Mouse (Mus musculus): Measurements from ENCODE around the gene Tiam1.

The Tiam1 gene

GRCm38 (mm10) chr16:90051051-90051450 is 92.5 kb downstream of the Tiam1 start:
- no peak for ATAC-seq (ENCODE audit: low TSS enrichment)

DNA sequence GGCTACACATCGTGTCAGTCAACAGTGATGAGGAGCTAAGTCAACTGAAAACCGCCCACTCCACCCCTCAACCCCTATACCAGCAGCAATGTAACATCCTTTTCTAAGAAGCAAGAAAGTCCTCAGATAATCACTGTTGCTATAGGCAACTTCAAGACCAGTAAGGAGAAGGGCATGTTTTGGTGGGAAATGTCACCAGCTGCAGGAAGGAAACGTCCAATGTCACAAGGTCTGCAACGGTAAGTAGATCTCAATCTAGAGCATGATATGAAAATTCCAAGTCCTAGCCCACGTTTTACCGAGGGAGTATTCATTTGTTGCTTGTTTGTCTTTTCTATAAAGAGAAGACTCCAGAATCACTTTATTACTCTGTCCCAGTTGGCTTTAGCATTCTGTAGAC is 95.7 kb downstream of the Tiam1 start:
- no peak for ATAC-seq (ENCODE audit: low TSS enrichment)

- ATAC-seq (ENCODE audit: low TSS enrichment) = peak; percentile 21; the same call in 1 of the 2 replicates
These were observed 96.9 kb downstream of the Tiam1 start for GRCm38 (mm10) chr16:90046494-90047158.

GRCm38 (mm10) chr16:90045611-90046010 is 98.0 kb downstream of the Tiam1 start:
- ATAC-seq (ENCODE audit: low TSS enrichment) = no peak

DNA sequence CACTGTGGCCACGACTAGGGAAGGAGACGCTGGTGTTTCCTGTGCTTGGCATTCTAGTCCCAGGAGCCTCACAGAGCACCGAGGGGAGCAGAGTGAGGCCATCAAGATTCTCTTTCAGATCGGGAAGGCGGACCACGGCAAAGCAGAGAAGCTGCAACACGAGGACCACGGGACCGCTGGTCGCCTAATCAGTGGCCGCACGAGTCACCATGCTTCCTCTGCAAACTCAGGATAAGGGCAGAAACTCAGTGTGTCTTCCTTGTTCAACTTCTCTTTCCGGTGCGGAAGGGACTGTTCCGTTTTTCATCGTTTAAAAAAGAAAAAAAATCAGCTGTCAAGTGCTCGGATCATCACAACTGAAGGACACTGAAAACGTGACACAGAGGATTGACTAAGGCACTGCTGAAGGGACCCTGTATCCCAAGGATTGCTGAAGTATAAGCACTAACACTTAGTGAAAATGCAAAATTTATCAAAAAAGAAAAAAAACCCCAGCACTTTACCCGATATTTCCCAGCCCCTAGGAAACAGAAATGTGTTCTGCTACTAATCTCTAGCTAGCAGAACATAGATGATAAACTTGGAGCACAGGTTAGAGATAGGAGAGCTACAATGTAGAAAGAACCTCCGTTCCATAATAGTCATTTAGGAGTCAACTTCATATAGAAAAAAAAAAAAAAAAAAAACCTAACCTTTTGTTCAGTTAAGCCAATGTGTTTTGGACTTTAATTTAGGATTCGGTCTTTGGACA is 99.4 kb downstream of the Tiam1 start:
- no peak for ATAC-seq (ENCODE audit: low TSS enrichment)

GRCm38 (mm10) chr16:90042874-90043273 is 100.7 kb downstream of the Tiam1 start:
- peak; percentile 69 for ATAC-seq (ENCODE audit: low TSS enrichment)

DNA sequence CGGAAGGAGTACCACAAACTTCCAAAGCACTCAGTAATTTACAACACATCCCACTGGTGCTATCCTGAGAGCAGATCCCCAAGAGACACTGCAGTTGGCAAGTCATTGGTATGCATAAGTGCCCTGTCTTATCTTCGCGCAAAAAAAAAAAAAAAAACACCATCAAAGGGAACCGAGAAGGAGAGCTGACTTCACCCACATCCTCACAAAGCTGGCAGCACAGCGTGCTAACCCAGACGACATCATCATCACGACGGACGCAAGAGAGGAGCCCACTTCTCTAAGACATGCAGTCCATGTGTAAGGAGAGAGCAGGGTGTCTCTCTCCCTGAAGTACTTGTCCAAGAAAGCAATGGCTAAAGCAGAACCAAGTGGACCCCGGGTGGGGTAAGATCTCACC is 101.2 kb downstream of the Tiam1 start:
- ATAC-seq (ENCODE audit: low TSS enrichment) = peak; percentile 25; the same call in 1 of the 2 replicates

DNA sequence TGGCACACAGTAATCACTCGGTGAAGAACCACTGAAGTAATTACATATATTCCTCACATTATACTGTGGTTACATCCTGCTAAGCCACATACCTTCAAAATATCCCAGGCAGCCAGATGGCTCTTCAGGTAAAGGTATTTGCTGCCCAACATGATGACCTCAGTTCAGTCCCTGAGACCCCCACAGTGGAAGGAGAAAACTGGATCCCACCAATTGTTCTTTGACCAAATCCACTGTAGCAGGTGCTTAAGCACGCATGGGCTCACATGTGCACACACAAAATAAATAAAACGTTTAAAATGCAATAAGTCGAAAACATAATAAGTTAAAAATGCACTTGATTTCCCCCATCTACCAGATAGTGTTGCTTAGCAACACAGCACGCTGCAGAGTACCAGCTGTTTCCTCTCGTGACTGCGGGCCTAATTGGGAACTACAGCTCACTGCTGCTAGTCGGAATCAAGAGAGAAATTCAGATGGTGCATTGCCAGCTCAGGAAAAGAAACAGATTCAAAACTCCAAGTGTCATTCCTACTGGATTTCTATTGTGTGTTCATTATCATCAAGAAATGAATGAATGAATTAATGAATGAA is 102.7 kb downstream of the Tiam1 start:
- peak; percentile 76 for ATAC-seq (ENCODE audit: low TSS enrichment)

DNA sequence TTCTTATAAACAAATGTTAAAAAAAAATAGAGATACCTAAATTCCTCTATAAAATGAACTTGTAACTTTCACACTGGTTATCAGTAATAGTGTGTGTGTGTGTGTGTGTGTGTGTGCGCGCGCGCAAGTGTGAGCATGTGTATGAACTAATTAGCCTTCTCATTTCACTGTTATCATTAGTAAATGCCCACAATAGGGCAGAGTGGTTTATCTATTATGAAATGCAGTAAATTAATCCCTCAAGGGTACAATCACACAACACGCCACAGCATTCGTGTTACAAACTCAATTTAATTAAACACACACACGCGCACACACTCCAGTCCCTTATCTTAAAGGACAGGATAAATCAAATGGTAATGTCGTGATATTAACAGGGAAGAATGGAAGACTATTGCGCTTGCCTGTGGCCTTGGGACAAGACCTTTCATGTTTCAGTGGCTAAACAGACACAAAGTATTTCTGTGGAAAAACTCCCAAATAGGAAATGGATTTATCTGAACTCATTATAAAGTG is 107.9 kb downstream of the Tiam1 start:
- ATAC-seq (ENCODE audit: low TSS enrichment) = no peak

GRCm38 (mm10) chr16:90030355-90030754 is 113.2 kb downstream of the Tiam1 start:
- no peak for ATAC-seq (ENCODE audit: low TSS enrichment)

DNA sequence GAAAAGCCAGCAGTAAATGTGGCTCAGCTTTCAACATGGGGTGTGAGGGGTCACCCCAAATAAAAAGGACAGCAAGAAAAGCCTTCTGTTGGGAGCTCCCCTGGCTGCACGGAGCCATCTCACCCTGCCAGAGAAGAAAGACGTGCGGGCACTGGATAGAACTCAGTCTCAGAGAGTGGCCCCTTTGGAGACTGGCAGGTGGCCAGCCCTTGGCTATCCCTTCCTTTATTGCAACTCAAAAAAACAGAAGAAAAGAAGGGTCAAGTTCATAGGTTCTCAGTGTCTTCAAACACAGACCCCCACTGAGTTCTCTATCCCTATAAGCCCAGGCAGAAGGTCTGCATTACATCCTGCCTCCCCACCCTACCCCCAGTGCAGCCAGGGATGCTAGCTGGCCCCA is 115.7 kb downstream of the Tiam1 start:
- ATAC-seq (ENCODE audit: low TSS enrichment) = no peak

GRCm38 (mm10) chr16:90025526-90026172 is 117.9 kb downstream of the Tiam1 start:
- no peak for ATAC-seq (ENCODE audit: low TSS enrichment)

- no peak for ATAC-seq (ENCODE audit: low TSS enrichment)
These were observed 119.9 kb downstream of the Tiam1 start for GRCm38 (mm10) chr16:90023665-90024010.

DNA sequence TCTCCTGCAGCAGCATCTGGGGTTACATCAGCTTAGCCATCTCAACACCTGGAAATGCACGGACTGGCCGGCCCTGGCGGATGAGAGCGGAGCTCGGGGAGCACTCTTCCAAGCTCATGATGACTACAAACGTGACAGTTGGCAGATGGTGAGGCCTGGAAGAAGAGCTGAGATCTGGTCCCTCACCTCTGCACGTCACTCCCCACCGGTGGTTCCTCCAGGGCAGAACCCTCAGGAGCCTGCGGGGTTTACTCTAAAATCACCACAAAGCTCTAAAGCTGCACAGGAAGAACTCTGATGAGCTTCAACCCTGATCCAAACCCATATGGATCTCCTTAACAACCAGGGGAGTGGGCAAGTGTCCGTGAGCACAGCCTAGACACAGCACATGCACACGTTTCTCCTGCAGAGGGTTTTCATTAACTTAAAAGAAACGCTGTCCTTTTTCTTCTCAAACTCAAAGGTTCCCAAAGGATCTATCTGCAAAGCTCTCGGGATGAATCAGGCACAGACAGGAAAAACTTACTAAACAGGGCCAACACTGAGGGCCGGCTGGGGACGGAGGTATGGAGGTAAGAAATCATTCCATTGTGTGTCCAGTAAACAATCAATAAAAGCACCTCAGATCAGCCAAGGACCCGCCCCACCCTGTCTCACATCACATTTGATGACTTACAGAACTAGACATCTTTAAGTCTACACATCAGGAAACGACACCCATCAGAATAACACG is 120.5 kb downstream of the Tiam1 start:
- no peak for ATAC-seq (ENCODE audit: low TSS enrichment)

DNA sequence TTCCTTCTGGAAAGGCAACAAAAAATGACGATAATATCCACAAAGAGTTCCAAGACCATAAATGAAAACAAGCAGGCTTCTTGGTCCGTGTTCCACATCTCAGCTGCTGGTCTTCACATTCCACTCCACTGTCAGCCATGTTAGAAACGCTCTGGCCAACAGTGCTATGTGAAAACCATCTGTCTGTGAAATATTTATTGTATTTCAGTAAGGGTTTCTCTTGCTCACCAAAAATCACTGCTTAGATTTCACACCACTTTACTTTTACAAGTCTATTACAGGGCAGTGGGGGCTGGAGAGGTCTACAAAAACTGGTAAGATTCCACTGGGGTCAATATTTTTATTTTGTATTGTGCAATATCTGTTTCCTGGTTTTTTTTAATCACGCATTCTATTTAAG is 127.5 kb downstream of the Tiam1 start:
- no peak for ATAC-seq (ENCODE audit: low TSS enrichment)

DNA sequence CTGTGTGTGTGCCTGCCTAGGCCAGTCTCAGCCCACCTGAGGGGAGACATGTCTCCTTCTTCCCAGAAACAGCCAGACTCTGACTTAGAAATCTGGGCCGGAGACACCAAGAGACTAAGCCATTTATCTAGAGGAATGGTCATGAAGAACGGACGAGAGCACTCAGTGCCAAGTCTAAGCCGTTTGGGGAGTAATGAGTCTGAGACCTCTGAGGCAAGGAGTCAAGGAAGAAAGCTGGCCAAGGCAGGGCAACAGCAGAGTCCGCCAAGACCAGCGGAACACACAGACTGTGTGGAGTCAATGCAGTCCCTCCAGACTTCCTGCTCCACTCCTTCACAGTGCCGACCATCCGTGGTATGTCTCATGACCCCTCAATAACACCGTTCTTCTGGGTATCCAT is 129.0 kb downstream of the Tiam1 start:
- ATAC-seq (ENCODE audit: low TSS enrichment) = no peak

DNA sequence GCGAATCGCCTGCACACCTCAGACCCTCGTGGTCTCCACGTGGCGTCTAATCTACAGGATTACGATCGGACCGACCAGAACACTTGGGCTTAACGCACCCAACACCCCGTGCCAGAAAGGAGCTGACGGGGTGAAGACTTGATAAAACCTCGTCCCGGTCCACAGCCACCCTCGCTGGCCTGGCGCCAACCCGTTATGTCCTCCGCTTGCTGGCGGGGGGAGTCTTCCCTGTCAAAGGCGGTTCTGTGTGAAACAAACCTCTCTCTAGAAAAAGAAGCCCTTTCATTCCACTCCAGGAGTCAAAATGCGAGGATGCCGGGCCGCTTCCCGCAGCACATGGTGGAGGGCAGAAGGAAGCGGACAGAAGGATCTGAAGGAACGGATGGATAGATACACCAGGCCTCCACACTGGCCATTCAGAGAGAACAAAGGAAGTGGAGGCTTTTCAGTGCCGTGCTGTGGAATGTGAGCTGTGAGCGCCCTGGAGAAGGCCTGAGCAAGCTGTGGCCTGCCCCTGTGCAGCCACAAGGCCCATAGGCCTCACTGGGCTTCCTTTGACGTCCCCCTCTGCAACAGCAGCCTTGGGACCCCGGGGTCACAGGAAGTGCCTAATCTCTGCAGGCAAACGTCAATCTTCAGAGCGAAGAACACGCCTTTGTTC is 131.9 kb downstream of the Tiam1 start:
- ATAC-seq (ENCODE audit: low TSS enrichment) = no peak

DNA sequence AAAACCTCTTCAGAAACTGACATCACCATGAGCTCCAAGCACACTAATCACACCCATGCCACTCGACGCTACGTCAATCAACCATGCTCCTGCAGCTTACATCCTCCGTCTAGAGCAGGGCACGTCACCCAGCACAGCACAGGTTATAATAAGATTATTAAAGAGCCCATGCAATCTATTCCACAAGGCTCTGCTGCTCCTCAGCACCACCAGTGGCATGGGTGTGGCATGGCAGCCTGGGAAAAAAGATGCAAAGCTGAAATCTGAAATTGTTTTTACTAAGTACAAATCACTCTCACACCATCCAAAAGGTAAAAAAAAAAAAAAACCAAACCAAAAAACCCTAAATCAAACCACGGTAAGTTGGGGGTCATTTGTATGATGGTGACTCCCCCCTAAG is 135.1 kb downstream of the Tiam1 start:
- no peak for ATAC-seq (ENCODE audit: low TSS enrichment)

GRCm38 (mm10) chr16:90007391-90007977 is 136.1 kb downstream of the Tiam1 start:
- ATAC-seq (ENCODE audit: low TSS enrichment) = no peak

GRCm38 (mm10) chr16:90003556-90003955 is 140.0 kb downstream of the Tiam1 start:
- no peak for ATAC-seq (ENCODE audit: low TSS enrichment)

DNA sequence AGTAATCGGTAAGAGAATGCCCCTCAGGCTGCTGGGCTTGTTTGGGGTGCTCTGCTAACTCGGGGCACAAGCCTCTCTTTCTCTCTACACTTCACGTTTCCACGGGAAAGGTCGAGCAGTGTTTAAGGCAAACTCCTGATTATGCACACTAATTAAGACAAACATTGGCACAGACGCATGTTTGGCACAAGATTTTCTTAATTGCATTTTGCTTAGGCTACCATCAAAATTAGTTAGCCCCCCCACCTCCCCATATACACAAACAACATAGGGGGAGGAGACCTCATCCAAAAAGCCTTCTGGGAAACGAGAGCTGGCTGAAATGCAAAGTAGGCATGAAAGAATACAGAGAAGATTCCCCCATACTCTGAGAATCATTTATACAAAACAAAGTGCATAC is 148.4 kb downstream of the Tiam1 start:
- no peak for ATAC-seq (ENCODE audit: low TSS enrichment)
